Mouse (Mus musculus) midbrain, embryonic 10.5 days (tissue): ENCODE data around the gene F830045P16Rik. TPM values are rescaled to one million over a fixed set of nuclear protein-coding genes. Genes with fewer than 3 reads are reported as not detected.
"Not testable (repeated sequence)": the region's sequence is repeated elsewhere in the genome, so short reads cannot be mapped to it uniquely, and the experiment has no call there.

Experiments
- DNase-seq: peaks from one replicate; pipeline ENCODE4 v3.0.0-alpha.2; 2017; ENCODE audit warnings: low spot score
- H3K27ac ChIP-seq: fragments of 300-500 bp; sonication (generic); replicated peaks from 2 replicates; pipeline ENCODE4 v1.5.1; 2016; ENCODE audit warnings: mild to moderate bottlenecking
- H3K27me3 ChIP-seq: fragments of 300-500 bp; sonication (generic); 2 replicates; pipeline ENCODE4 v1.6.1; 2016; ENCODE audit warnings: low read depth, mild to moderate bottlenecking; ENCODE audit not compliant: poor library complexity, severe bottlenecking
- H3K36me3 ChIP-seq: fragments of 300-500 bp; sonication (generic); 2 replicates; pipeline ENCODE4 v1.6.1; 2016; ENCODE audit warnings: mild to moderate bottlenecking, moderate library complexity
- H3K4me1 ChIP-seq: fragments of 300-500 bp; sonication (generic); 2 replicates; pipeline ENCODE4 v1.6.1; 2016
- H3K4me3 ChIP-seq: fragments of 300-500 bp; sonication (generic); 2 replicates; pipeline ENCODE4 v1.5.1; 2016; ENCODE audit warnings: mild to moderate bottlenecking, moderate library complexity
- H3K9me3 ChIP-seq: fragments of 300-500 bp; sonication (generic); replicated peaks from 2 replicates; pipeline ENCODE4 v1.6.1; 2016; ENCODE audit warnings: mild to moderate bottlenecking
- WGBS: fragments of 180-500 bp; shearing (Covaris S2); methylation state at CpG from one replicate; pipeline ENCODE4 v1.1.7; 2016; 5-methylcytosine and 5-hydroxymethylcytosine counted together
- polyA plus RNA-seq: library from polyadenylated mRNA; unstranded; fragments of >200 nt; fragmentation: Nextera tagmentation; extraction: Ambion mirVana; gene quantifications from 2 replicates; pipeline ENCODE4 v1.2.1, GENCODE M21; 2016

The F830045P16Rik gene
- polyA plus RNA-seq, 1 experiment from 2014 or later = not detected

DNA sequence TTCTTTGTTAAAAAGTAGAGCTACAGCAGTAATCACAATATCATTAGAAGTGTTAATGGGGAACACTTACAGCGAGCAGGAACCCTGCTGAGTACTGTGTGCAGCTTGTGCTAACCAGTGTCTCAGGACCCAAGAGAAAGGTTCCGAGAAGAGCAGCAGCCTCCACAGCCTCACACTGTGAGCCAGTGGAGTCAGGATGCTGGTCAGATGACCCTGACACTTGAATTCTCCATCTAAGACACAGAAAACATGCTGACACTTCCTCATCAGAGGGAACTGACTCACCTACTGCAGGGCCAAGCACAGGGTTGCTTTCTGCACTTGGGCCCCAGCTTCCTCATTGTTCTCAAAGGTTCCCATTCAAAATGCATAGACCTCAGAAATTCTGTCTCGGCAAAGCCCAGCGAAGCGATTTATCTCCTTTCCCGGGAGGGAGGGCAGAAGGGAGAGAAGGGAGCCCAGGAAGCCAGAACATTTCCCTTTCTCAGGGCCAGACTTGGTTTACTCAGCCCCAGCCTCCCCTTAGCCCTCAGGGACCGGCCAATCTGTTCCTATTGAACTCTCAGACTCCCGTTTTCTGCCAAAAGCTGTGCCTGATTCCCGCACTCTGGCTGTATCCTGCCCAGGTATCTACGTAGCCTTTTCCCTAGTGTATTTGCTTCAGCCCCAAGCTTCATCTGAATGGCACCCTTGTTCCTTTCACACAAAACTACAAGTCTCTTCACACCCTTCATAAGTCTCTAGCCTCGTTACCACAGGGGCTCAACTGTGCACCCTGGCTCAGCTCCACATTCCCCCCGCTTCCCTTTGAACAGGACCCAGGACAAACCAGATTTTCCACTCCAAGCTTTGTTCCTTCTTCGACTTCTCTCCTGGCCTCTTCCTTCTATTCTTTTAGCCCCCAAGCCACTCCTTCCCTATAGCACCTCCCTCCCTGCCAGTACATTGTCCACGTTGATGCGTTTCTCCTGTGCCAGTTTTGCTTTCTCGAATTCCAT, 21.2 kb downstream of the F830045P16Rik start:
- Histone ChIP-seq H3K27ac (peak overlapping the region; percentile 53), H3K9me3 (no peaks in the 10 kb centered on the region), H3K4me1 (peaks cover 20% of the 10 kb centered on the region), H3K4me3 (no peak overlapping the region), H3K27me3 (no peaks in the 10 kb centered on the region), H3K36me3 (no peaks in the 10 kb centered on the region)
- 44% methylated on average over 16 of the region's 16 CpGs for WGBS
- DNase-seq = no peak

DNA sequence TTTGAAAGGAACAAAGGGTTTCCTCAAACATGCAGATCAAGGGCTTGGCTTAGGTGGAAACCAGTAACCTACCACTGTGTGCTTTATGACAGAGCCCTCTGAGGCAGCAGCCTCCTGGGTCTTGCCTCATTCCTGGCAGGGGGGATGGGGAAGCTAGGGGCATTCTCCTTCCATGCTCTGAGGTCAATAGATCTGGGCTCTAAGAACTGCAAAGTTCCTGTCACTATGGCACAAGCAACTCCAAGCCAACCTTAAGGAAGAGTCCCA, 22.1 kb downstream of the F830045P16Rik start:
- Histone ChIP-seq H3K36me3 (no peaks in the 10 kb centered on the region), H3K4me3 (no peak overlapping the region), H3K27me3 (no peaks in the 10 kb centered on the region), H3K9me3 (no peaks in the 10 kb centered on the region), H3K27ac (0 out of 2 replicates have a peak overlapping the region, but pooled peaks have one; percentile 53), H3K4me1 (peaks cover 20% of the 10 kb centered on the region)
- no peak for DNase-seq

GRCm38 (mm10) chr2:129513546-129514400, 22.6 kb downstream of the F830045P16Rik start:
- H3K4me3 ChIP-seq = no peak overlapping the region
- H3K36me3 ChIP-seq = no peaks in the 10 kb centered on the region
- no peak for DNase-seq
- no peaks in the 10 kb centered on the region for H3K9me3 ChIP-seq
- H3K27ac ChIP-seq = no peak overlapping the region
- WGBS = 86% methylated on average over 6 of the region's 6 CpGs
- H3K4me1 ChIP-seq = peaks cover 20% of the 10 kb centered on the region
- no peaks in the 10 kb centered on the region for H3K27me3 ChIP-seq

- not testable (repeated sequence) for H3K27me3 ChIP-seq, H3K4me3 ChIP-seq, H3K27ac ChIP-seq, DNase-seq, H3K36me3 ChIP-seq, H3K9me3 ChIP-seq
- H3K4me1 ChIP-seq = peaks cover 20% of the 10 kb centered on the region
- 92% methylated on average over 7 of the region's 7 CpGs for WGBS
These were observed 24.3 kb downstream of the F830045P16Rik start for GRCm38 (mm10) chr2:129512147-129512546.

DNA sequence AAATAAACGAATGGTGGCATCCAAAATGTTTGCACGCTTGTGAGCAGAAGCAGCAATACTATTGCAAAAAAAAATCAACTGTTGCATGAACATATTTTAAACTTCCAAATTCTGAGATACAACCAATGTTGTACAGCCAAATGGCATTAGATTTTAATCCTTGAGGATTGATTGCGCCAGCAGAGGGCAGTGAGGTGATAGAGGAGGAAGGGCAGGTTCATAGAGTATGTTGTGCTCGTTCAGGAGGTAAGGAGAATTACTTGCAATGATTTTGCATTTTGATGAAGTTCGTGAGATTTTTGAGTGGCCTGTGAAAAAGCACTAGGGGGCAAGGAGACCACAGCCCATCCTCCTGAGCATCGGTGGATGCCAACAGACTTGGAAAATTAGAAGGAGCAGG, 33.8 kb downstream of the F830045P16Rik start:
- no peaks in the 10 kb centered on the region for H3K36me3 ChIP-seq
- no peak overlapping the region for H3K27ac ChIP-seq
- H3K27me3 ChIP-seq = no peaks in the 10 kb centered on the region
- H3K4me3 ChIP-seq = no peak overlapping the region
- peak; percentile 26 for DNase-seq
- H3K9me3 ChIP-seq = no peaks in the 10 kb centered on the region
- WGBS = 26% methylated on average over 6 of the region's 6 CpGs
- H3K4me1 ChIP-seq = no peaks in the 10 kb centered on the region

GRCm38 (mm10) chr2:129489496-129490285, 46.7 kb downstream of the F830045P16Rik start:
- H3K36me3 ChIP-seq = no peaks in the 10 kb centered on the region
- no peak overlapping the region for H3K4me3 ChIP-seq
- H3K4me1 ChIP-seq = no peaks in the 10 kb centered on the region
- H3K9me3 ChIP-seq = no peaks in the 10 kb centered on the region
- H3K27ac ChIP-seq = no peak overlapping the region
- no peak for DNase-seq
- no peaks in the 10 kb centered on the region for H3K27me3 ChIP-seq
- 84% methylated on average over 3 of the region's 3 CpGs for WGBS

GRCm38 (mm10) chr2:129483150-129483549, 53.3 kb downstream of the F830045P16Rik start:
- H3K36me3 ChIP-seq = no peaks in the 10 kb centered on the region
- no peak overlapping the region for H3K27ac ChIP-seq
- no peaks in the 10 kb centered on the region for H3K27me3 ChIP-seq
- no peaks in the 10 kb centered on the region for H3K9me3 ChIP-seq
- WGBS = 97% methylated on average over 3 of the region's 3 CpGs
- no peaks in the 10 kb centered on the region for H3K4me1 ChIP-seq
- H3K4me3 ChIP-seq = no peak overlapping the region
- no peak for DNase-seq

GRCm38 (mm10) chr2:129471905-129472304, 64.5 kb downstream of the F830045P16Rik start:
- no peak overlapping the region for H3K4me3 ChIP-seq
- H3K4me1 ChIP-seq = no peaks in the 10 kb centered on the region
- H3K27ac ChIP-seq = no peak overlapping the region
- H3K27me3 ChIP-seq = no peaks in the 10 kb centered on the region
- WGBS = 28% methylated on average over 5 of the region's 5 CpGs
- H3K9me3 ChIP-seq = no peaks in the 10 kb centered on the region
- DNase-seq = no peak
- H3K36me3 ChIP-seq = no peaks in the 10 kb centered on the region

DNA sequence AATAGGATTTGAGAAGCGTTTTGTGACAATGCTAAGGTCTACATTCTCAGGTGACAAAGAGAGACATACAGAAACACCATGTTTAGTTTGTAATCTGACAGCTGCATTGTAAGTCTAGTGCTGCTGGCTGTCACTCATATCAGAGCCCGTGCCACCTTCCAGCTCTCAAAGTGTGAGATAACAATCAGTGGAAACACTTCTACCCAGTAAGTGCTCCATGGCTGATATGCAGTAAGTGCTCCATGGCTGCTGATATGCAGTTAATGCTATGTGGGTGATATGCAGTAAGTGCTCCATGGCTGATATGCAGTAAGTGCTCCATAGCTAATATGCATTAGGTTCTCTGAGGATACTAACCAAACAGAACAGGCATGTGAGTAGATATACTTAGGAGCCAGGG, 65.6 kb downstream of the F830045P16Rik start:
- WGBS = 82% methylated on average over 2 of the region's 2 CpGs
- Histone ChIP-seq H3K36me3 (no peaks in the 10 kb centered on the region), H3K4me3 (no peak overlapping the region), H3K9me3 (no peaks in the 10 kb centered on the region), H3K27me3 (no peaks in the 10 kb centered on the region), H3K27ac (no peak overlapping the region), H3K4me1 (no peaks in the 10 kb centered on the region)
- DNase-seq = no peak

DNA sequence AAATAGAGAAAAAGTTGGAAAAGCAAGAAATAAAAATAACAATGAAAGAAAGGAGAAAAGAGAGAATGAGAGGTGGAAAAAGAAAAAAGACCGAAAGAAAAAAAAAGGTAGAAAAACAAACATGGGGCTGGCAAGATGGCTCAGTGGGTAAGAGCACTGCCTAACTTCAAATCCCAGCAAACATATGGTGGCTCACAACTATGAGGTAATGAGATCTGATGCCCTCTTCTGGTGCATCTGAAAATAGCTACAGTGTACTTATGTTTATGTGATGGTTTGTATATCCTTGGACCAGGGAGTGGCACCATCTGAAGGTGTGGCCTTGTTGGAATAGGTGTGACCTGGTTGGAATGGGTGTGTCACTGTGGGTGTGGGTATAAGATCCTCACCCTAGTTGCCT, 97.6 kb downstream of the F830045P16Rik start:
- not testable (repeated sequence) for H3K36me3 ChIP-seq, H3K9me3 ChIP-seq, DNase-seq, H3K27me3 ChIP-seq, H3K4me3 ChIP-seq, H3K4me1 ChIP-seq, H3K27ac ChIP-seq
- 91% methylated on average over 1 of the region's 1 CpGs for WGBS

GRCm38 (mm10) chr2:129435154-129435553, 101.2 kb downstream of the F830045P16Rik start:
- Histone ChIP-seq H3K9me3 (no peaks in the 10 kb centered on the region), H3K4me3 (no peak overlapping the region), H3K27ac (no peak overlapping the region), H3K36me3 (no peaks in the 10 kb centered on the region), H3K27me3 (no peaks in the 10 kb centered on the region), H3K4me1 (no peaks in the 10 kb centered on the region)
- no peak for DNase-seq
- 79% methylated on average over 1 of the region's 1 CpGs for WGBS

- Histone ChIP-seq H3K27me3 (no peaks in the 10 kb centered on the region), H3K36me3 (no peaks in the 10 kb centered on the region), H3K27ac (no peak overlapping the region), H3K9me3 (0 out of 2 replicates have a peak, but pooled peaks cover 5% of the 10 kb centered on the region), H3K4me3 (no peak overlapping the region), H3K4me1 (no peaks in the 10 kb centered on the region)
- DNase-seq = no peak
- 62% methylated on average over 3 of the region's 3 CpGs for WGBS
These were observed 112.7 kb downstream of the F830045P16Rik start for GRCm38 (mm10) chr2:129423741-129424140.
